Mouse (Mus musculus) forebrain, embryonic 10.5 days (tissue): ENCODE data around the gene Tha1. TPM values are rescaled to one million over a fixed set of nuclear protein-coding genes. Genes with fewer than 3 reads are reported as not detected.
A peak's percentile ranks its signal among the peaks of the same experiment; 100 is the strongest.

Experiments
- DNase-seq: peaks from one replicate; pipeline ENCODE4 v3.0.0-alpha.2; 2017; ENCODE audit warnings: low spot score; ENCODE audit errors: extremely low spot score
- H3K27ac ChIP-seq: fragments of 300-500 bp; sonication (generic); 2 replicates; pipeline ENCODE4 v1.5.1; 2016; ENCODE audit warnings: mild to moderate bottlenecking
- H3K27me3 ChIP-seq: fragments of 300-500 bp; sonication (generic); 2 replicates; pipeline ENCODE4 v1.6.1; 2016; ENCODE audit warnings: mild to moderate bottlenecking; ENCODE audit not compliant: poor library complexity, severe bottlenecking
- H3K36me3 ChIP-seq: fragments of 300-500 bp; sonication (generic); replicated peaks from 2 replicates; pipeline ENCODE4 v1.6.1; 2016; ENCODE audit warnings: mild to moderate bottlenecking, moderate library complexity
- H3K4me1 ChIP-seq: fragments of 300-500 bp; sonication (generic); 2 replicates; pipeline ENCODE4 v1.6.1; 2016
- H3K4me3 ChIP-seq: fragments of 300-500 bp; sonication (generic); 2 replicates; pipeline ENCODE4 v1.5.1; 2016; ENCODE audit warnings: mild to moderate bottlenecking, moderate library complexity
- H3K9me3 ChIP-seq: fragments of 300-500 bp; sonication (generic); 2 replicates; pipeline ENCODE4 v1.6.1; 2016; ENCODE audit warnings: mild to moderate bottlenecking, moderate library complexity
- WGBS: fragments of 180-500 bp; shearing (Covaris S2); methylation state at CpG from one replicate; pipeline ENCODE4 v1.1.7; 2016; 5-methylcytosine and 5-hydroxymethylcytosine counted together
- polyA plus RNA-seq: library from polyadenylated mRNA; unstranded; fragments of >200 nt; fragmentation: Nextera tagmentation; extraction: Ambion mirVana; gene quantifications from 2 replicates; pipeline ENCODE4 v1.2.1, GENCODE M21; 2016

Gene Tha1
- polyA plus RNA-seq, 1 experiment from 2014 or later: 4.4 TPM

DNA sequence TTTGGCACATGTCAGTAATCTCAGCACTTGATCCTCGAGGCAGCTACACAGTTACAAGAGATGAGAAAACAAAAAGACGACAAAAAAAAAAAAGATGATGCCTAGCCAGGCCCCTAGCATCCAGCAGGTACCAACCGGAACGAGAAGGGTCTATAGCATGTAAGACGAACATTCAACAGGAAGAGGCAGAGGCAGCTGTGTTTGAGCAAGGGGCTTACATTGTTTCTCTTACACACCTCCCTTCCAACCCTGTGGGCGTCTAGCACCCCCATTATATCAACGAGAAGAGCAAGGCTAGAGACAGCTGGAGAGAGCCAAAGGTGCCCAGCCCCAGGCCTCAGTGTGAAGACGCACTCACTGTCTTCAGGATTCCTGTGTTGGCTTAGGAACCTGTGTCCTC, 46.4 kb downstream of the Tha1 start:
- Histone ChIP-seq H3K4me3 (peak overlapping the region; percentile 80), H3K9me3 (no peaks in the 10 kb centered on the region), H3K36me3 (peaks cover 24% of the 10 kb centered on the region), H3K27ac (peak overlapping the region; percentile 98), H3K4me1 (peaks cover 74% of the 10 kb centered on the region), H3K27me3 (no peaks in the 10 kb centered on the region)
- 76% methylated on average over 8 of the region's 8 CpGs for WGBS
- DNase-seq: no peak

GRCm38 (mm10) chr11:117826164-117826563, 47.1 kb downstream of the Tha1 start:
- 18% methylated on average over 5 of the region's 5 CpGs for WGBS
- Histone ChIP-seq H3K27ac (peak overlapping the region; percentile 98), H3K4me3 (peak overlapping the region; percentile 80), H3K27me3 (no peaks in the 10 kb centered on the region), H3K9me3 (no peaks in the 10 kb centered on the region), H3K36me3 (peaks cover 32% of the 10 kb centered on the region), H3K4me1 (peaks cover 71% of the 10 kb centered on the region)
- peak; percentile 48 for DNase-seq

DNA sequence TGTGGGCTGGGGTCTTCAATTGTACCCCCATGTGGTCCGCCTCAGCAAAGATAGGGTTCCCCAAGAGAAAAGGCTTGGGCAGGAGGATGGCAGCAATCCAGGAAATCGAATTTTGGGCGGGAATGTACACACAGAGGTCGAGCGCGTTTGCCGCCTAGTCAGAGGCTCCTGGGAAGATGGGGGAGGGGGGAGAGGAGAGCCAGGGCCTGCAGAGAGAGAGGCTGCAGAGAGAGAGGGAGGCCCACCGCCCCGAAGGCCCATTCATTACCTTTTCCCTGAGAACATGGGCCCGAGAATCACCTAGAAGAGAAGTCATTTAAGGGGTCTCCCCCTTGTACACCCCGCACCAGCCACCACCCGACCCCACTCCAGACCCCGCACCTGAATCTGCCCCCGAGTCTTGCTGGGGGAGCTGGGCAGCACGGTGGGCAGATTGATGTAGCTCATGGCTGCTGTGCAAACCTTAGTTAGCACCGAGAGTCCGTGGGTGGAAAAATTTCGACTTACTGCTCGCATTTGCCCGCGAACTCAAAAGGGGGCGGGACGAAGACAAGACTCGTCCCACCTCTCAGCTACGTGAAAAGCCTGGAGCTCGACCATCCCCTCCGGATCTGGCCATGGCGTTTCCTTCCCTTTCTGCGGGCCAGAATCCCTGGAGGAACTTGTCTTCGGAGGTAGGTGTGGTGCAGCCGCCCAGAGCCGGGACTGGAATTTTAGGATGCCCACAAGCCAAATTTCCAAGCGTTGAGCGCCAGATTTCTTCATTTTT, 47.8 kb downstream of the Tha1 start, which contains the start of the genes Afmid and Tk1:
Gene Afmid, plus strand, starts transcription at position 592 of the 769 bp plus-strand sequence.
Gene Tk1, minus strand, starts transcription at position 760 of the 769 bp plus-strand sequence.
- peaks cover 71% of the 10 kb centered on the region for H3K4me1 ChIP-seq
- H3K9me3 ChIP-seq: no peaks in the 10 kb centered on the region
- H3K36me3 ChIP-seq: peaks cover 38% of the 10 kb centered on the region
- H3K27ac ChIP-seq: peak within 1 kb of the TSS; percentile 98
- H3K4me3 ChIP-seq: peak within 1 kb of the TSS; percentile 80
- no peaks in the 10 kb centered on the region for H3K27me3 ChIP-seq
- DNase-seq: peak; percentile 88
- WGBS: under 1% methylated on average over 34 of the region's 34 CpGs

DNA sequence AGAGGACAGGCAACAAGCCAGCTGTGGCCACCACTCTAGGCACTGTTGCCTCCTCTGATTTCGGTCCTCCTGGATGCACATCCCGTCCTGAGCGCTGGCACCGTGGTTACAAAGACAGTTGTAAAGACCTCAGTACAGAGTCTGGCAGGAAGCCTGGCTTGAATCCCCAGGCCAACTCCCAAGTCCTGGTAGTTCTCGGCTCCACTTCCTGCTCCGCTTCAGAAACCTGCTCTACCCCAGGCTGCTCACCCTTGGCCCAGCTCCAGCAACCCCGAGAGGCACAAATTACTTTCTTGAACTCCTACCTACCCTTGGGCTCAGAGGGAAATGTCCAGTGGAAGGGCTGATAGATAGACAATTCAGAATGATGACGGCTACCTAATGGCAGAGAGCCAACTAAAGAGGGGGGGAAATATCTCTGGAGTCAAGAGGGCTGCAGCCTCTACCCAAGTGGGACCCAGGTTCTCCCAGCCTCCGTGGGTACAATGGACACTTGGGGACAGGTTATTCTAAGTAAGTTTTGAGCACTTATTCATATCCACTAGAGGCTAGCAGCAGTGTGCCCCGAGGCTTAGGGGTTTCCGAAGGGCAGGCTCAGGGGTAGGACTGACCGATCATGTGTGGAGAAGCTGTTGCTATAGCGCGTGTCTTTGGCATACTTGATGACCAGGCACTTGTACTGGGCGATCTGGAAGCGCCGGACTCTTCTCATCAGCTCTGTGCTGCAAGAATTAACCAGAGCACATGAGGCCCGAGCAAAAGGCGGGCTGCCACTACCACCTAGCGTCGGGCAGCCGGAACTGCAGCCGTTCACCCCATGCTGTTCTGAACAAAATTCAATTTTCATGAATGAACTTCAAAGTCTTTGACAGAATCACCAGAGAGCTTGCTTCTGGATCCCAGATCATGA, 49.0 kb downstream of the Tha1 start:
- Histone ChIP-seq H3K4me3 (peak overlapping the region; percentile 80), H3K36me3 (peaks cover 50% of the 10 kb centered on the region), H3K4me1 (peaks cover 73% of the 10 kb centered on the region), H3K9me3 (no peaks in the 10 kb centered on the region), H3K27ac (peak overlapping the region; percentile 98), H3K27me3 (no peaks in the 10 kb centered on the region)
- DNase-seq: peak; percentile 80
- WGBS: 34% methylated on average over 23 of the region's 23 CpGs

GRCm38 (mm10) chr11:117823411-117823810, 49.9 kb downstream of the Tha1 start:
- Histone ChIP-seq H3K9me3 (no peaks in the 10 kb centered on the region), H3K27me3 (no peaks in the 10 kb centered on the region), H3K36me3 (peaks cover 59% of the 10 kb centered on the region), H3K27ac (no peak overlapping the region), H3K4me1 (peaks cover 74% of the 10 kb centered on the region), H3K4me3 (no peak overlapping the region)
- DNase-seq: no peak
- WGBS: 95% methylated on average over 6 of the region's 6 CpGs

DNA sequence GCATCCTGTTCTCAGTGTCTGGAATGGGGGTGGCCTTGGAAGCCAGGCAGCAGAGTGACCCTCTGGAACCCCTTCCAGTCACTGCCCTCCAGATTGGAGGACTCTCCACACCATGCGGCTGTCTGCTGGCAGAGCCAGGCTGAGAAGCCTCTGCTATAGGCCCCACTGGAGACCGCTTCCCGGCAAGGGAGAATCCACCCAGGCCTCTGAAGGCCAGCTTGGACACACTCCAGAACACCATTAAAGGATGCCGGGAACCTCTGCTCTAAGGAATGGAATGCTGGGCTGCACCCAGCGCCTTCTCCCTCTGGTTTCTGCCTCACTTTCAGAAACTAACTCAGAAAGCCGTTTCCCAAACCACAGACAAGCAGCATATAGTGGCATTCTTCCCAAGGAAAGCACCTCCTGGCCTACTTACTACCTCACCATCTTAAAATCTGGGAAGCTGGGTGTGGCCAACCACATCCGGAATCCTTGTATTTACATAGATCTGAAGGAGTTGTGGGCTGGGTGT, 50.5 kb downstream of the Tha1 start:
- Histone ChIP-seq H3K4me1 (peaks cover 68% of the 10 kb centered on the region), H3K36me3 (peaks cover 65% of the 10 kb centered on the region), H3K27me3 (no peaks in the 10 kb centered on the region), H3K27ac (no peak overlapping the region), H3K9me3 (no peaks in the 10 kb centered on the region), H3K4me3 (no peak overlapping the region)
- DNase-seq: no peak
- WGBS: 96% methylated on average over 7 of the region's 7 CpGs

GRCm38 (mm10) chr11:117821868-117822267, 51.4 kb downstream of the Tha1 start:
- Histone ChIP-seq H3K4me1 (peaks cover 59% of the 10 kb centered on the region), H3K4me3 (no peak overlapping the region), H3K27ac (no peak overlapping the region), H3K9me3 (no peaks in the 10 kb centered on the region), H3K27me3 (no peaks in the 10 kb centered on the region), H3K36me3 (peaks cover 75% of the 10 kb centered on the region)
- DNase-seq: no peak
- WGBS: 92% methylated on average over 9 of the region's 9 CpGs

GRCm38 (mm10) chr11:117820173-117820572, 53.1 kb downstream of the Tha1 start:
- peaks cover 42% of the 10 kb centered on the region for H3K4me1 ChIP-seq
- DNase-seq: no peak
- no peak overlapping the region for H3K27ac ChIP-seq
- no peak overlapping the region for H3K4me3 ChIP-seq
- WGBS: 93% methylated on average over 7 of the region's 7 CpGs
- H3K27me3 ChIP-seq: no peaks in the 10 kb centered on the region
- H3K36me3 ChIP-seq: peaks cover 91% of the 10 kb centered on the region
- no peaks in the 10 kb centered on the region for H3K9me3 ChIP-seq

DNA sequence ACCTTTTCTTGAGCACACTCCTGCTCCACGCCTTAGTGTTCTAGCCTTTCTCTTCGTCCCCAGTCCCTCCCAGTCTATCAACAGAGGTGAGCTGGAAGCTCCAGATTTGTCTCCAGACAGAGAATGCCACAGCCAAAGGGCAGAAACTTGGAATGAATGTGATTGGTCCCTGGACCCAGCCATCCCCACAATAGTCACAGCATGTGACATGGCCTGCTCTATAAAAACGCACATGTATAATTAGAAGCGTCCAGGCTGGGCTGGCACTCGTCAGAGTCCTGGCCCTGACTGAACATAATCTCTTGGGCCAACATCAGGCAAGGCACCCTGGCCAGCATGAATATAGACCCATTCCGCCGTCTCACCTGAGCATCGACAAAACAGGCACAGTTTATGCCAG, 54.2 kb downstream of the Tha1 start:
- Histone ChIP-seq H3K9me3 (no peaks in the 10 kb centered on the region), H3K4me1 (peaks cover 31% of the 10 kb centered on the region), H3K4me3 (no peak overlapping the region), H3K27me3 (no peaks in the 10 kb centered on the region), H3K27ac (no peak overlapping the region), H3K36me3 (peaks cover 100% of the 10 kb centered on the region)
- no peak for DNase-seq
- WGBS: 78% methylated on average over 8 of the region's 8 CpGs

Other genes with a start within 250 kb of the Tha1 start
- 11.3 and 12.0 TPM in 2 replicates for gene Tnrc6c, start 219.2 kb downstream of the Tha1 start, polyA plus RNA-seq
- 1.4 and 1.5 TPM in 2 replicates for gene Tmc8, start 91.4 kb downstream of the Tha1 start, polyA plus RNA-seq
- 11.0 and 12.2 TPM in 2 replicates for gene Tmc6, start 91.3 kb downstream of the Tha1 start, polyA plus RNA-seq
- gene 6030468B19Rik, start 75.8 kb downstream of the Tha1 start, polyA plus RNA-seq: 1.8 and 3.2 TPM in 2 replicates
- gene Gm20708, start 63.8 kb downstream of the Tha1 start, polyA plus RNA-seq: 0.17 and 0.58 TPM in 2 replicates
- gene Syngr2, start 63.8 kb downstream of the Tha1 start, polyA plus RNA-seq: 36.9 and 38.0 TPM in 2 replicates
- gene Afmid, start 47.6 kb downstream of the Tha1 start, polyA plus RNA-seq: 4.0 and 4.8 TPM in 2 replicates
- gene Tk1, start 47.4 kb downstream of the Tha1 start, polyA plus RNA-seq: 167 and 178 TPM in 2 replicates
- gene Birc5, start 24.2 kb downstream of the Tha1 start, polyA plus RNA-seq: 412 and 424 TPM in 2 replicates
- not detected in 2 replicates for gene Tmem235, start 12.7 kb downstream of the Tha1 start, polyA plus RNA-seq
- 13.6 and 14.7 TPM in 2 replicates for gene Socs3, start 96.6 kb upstream of the Tha1 start, polyA plus RNA-seq
- gene Pgs1, start 112.8 kb upstream of the Tha1 start, polyA plus RNA-seq: 43.8 and 44.7 TPM in 2 replicates